Mouse (Mus musculus) forebrain, postnatal 0 days (tissue): ENCODE results near the gene Olfr571. TPM values are rescaled to one million over a fixed set of nuclear protein-coding genes. Genes with fewer than 3 reads are reported as not detected.
A peak's percentile ranks its signal among the peaks of the same experiment; 100 is the strongest.

Source experiments
- ATAC-seq: fragments of 200-750 bp; cut with Nextera tagmentation; 2 replicates; pipeline ENCODE4 v1.8.0; 2017; ENCODE audit warnings: mild to moderate bottlenecking, moderate library complexity
- DNase-seq: peaks from one replicate; pipeline ENCODE4 v3.0.0-alpha.2; 2015
- H3K27ac ChIP-seq: fragments of 300-500 bp; sonication (generic); 2 replicates; pipeline ENCODE4 v1.5.1; 2014; ENCODE audit warnings: low read depth, mild to moderate bottlenecking, antibody characterized with exemption, low read length, moderate library complexity, mixed read lengths
- H3K27me3 ChIP-seq: fragments of 300-500 bp; sonication (generic); 2 replicates; pipeline ENCODE4 v1.6.1; 2014; ENCODE audit warnings: mild to moderate bottlenecking, low read length, mixed read lengths; ENCODE audit not compliant: insufficient read depth
- H3K36me3 ChIP-seq: fragments of 300-500 bp; sonication (generic); 2 replicates; pipeline ENCODE4 v1.6.1; 2014; ENCODE audit warnings: mild to moderate bottlenecking, moderate library complexity; ENCODE audit not compliant: insufficient read depth
- H3K4me1 ChIP-seq: fragments of 300-500 bp; sonication (generic); 2 replicates; pipeline ENCODE4 v1.6.1; 2014; ENCODE audit warnings: antibody characterized with exemption; ENCODE audit not compliant: insufficient read depth
- H3K4me2 ChIP-seq: fragments of 300-500 bp; sonication (generic); 2 replicates; pipeline ENCODE4 v1.6.1; 2014; ENCODE audit warnings: low read depth, mild to moderate bottlenecking, moderate library complexity
- H3K4me3 ChIP-seq: fragments of 300-500 bp; sonication (generic); 2 replicates; pipeline ENCODE4 v1.5.1; 2014; ENCODE audit warnings: low read depth, low read length, mixed read lengths
- H3K9ac ChIP-seq: fragments of 300-500 bp; sonication (generic); 2 replicates; pipeline ENCODE4 v1.6.1; 2014; ENCODE audit warnings: mild to moderate bottlenecking
- H3K9me3 ChIP-seq: fragments of 300-500 bp; sonication (generic); 2 replicates; pipeline ENCODE4 v1.6.1; 2016; ENCODE audit warnings: low read length
- CTCF ChIP-seq: sonication (generic); IDR thresholded peaks from 2 replicates; pipeline ENCODE4 v1.5.1; 2016; ENCODE audit warnings: antibody characterized with exemption, control low read depth, low read depth
- WGBS: fragments of 180-500 bp; shearing (Covaris S2); extraction: QIAGEN DNeasy Blood & Tissue Kit; methylation state at CpG from one replicate; pipeline ENCODE4 v1.1.7; 2014; 5-methylcytosine and 5-hydroxymethylcytosine counted together
- polyA plus RNA-seq: library from polyadenylated mRNA; unstranded; fragments of >200 nt; fragmentation: Nextera tagmentation; extraction: Ambion mirVana; gene quantifications from 2 replicates; pipeline ENCODE4 v1.2.1, GENCODE M21; 2015
- total RNA-seq: library from RNA; depleted of rRNA; stranded (reverse); fragments of >200 nt; gene quantifications from 2 replicates; pipeline ENCODE4 v1.2.3, GENCODE M21; 2014

Olfr571 gene
- total and polyA plus RNA-seq, 2 experiments from 2014 or later = not detected

DNA sequence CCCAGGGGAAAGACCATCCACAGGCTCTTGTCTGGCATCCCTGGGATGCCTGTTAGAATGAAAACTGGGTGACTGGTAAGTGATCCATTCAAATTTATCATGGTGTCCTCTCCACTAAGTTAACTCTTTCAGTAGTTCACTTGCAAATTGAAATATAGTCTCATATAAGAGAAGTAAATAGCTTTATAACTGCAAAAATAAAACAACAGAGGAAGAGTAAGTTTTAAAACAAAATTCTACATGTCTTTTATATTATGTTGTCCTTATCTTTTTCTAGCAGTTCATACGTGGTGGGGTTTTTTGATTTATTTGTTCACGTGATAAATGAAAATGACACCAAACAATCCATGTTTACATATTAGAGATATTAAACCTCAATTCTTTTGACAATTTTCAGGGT lies 25.1 kb upstream of the Olfr571 start, which contains the start of gene Olfr573-ps1:
Olfr573-ps1 (minus strand) TSS at position 101 of the 400 bp plus-strand sequence.
- H3K27ac ChIP-seq = no peak within 1 kb of the TSS
- ATAC-seq (no peak), DNase-seq (no peak)
- no peak within 1 kb of the TSS for H3K9ac ChIP-seq
- TF ChIP-seq CTCF = no peak
- no peak within 1 kb of the TSS for H3K4me2 ChIP-seq
- 96% methylated on average over 2 of the region's 2 CpGs for WGBS
- no peak within 1 kb of the TSS for H3K4me3 ChIP-seq
- H3K27me3 ChIP-seq = no peaks in the 10 kb centered on the region
- H3K4me1 ChIP-seq = no peaks in the 10 kb centered on the region
- H3K36me3 ChIP-seq = no peaks in the 10 kb centered on the region
- H3K9me3 ChIP-seq = no peaks in the 10 kb centered on the region

GRCm38 (mm10) chr7:102927105-102927504 lies 9.8 kb upstream of the Olfr571 start:
- DNase-seq (no peak), ATAC-seq (no peak)
- Histone ChIP-seq H3K36me3 (no peaks in the 10 kb centered on the region), H3K27ac (no peak overlapping the region), H3K4me1 (no peaks in the 10 kb centered on the region), H3K9ac (no peak overlapping the region), H3K4me2 (no peak overlapping the region), H3K4me3 (no peak overlapping the region), H3K9me3 (no peaks in the 10 kb centered on the region), H3K27me3 (no peaks in the 10 kb centered on the region)
- TF ChIP-seq CTCF = no peak
- 70% methylated on average over 3 of the region's 3 CpGs for WGBS

DNA sequence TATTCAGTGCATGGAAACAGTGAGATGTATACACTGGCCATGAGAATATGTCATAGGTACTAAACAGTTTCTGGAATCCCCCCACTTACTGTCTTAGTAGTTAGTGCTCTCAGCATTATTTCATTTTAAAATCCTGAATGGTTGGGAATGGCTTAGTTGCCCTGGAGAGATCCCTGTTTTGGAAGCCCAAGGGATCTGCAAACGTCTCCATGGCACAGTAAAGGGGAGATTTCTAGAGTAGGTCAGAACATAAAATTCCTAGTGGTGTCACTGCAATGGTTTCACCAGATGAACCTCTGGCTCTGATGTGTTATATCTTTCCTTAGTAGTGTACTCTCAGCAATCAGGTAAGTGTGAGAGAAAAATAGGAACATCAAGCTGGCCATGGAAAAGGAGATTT lies 6.8 kb upstream of the Olfr571 start, which contains the start of gene Olfr572:
Olfr572 (plus strand) TSS at position 301 of the 400 bp plus-strand sequence.
- no peaks in the 10 kb centered on the region for H3K9me3 ChIP-seq

DNA sequence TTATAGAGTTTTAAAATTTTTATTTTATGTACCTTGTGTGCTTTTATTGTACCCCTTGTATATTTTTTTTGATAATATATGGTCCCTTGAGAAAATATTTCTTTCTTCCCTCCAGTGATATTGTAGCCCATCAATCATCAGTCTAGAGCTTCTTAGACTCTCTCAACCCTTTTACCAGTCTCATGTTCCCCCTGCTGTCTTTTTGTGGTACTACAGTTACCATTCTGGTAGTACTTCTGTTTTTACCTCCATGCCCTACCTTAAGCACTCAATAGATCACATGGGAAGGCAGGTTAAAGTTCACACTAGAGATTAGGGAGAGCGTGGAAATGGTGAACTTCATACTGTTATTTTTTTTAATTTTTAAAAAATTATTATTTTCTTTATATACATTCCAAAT lies 2.3 kb upstream of the Olfr571 start:
- ATAC-seq (peak; percentile 74; the same call in 1 of the 2 replicates), DNase-seq (peak; percentile 76)
- Histone ChIP-seq H3K4me2 (no peak overlapping the region), H3K27ac (no peak overlapping the region), H3K4me3 (no peak overlapping the region), H3K4me1 (no peaks in the 10 kb centered on the region), H3K27me3 (no peaks in the 10 kb centered on the region), H3K9me3 (no peaks in the 10 kb centered on the region), H3K36me3 (no peaks in the 10 kb centered on the region), H3K9ac (no peak overlapping the region)
- TF ChIP-seq CTCF = peak; percentile 81
- 8% methylated on average over 1 of the region's 1 CpGs for WGBS

More for the DNA sequence above, 6.8 kb upstream of the Olfr571 start, which contains the start of gene Olfr572:
- Histone ChIP-seq H3K27ac (no peak within 1 kb of the TSS), H3K36me3 (no peaks in the 10 kb centered on the region), H3K27me3 (no peaks in the 10 kb centered on the region), H3K4me2 (no peak within 1 kb of the TSS), H3K9ac (no peak within 1 kb of the TSS), H3K4me3 (no peak within 1 kb of the TSS), H3K4me1 (no peaks in the 10 kb centered on the region)
- WGBS = 61% methylated on average over 1 of the region's 1 CpGs
- DNase-seq = no peak
- ATAC-seq = no peak
- no peak for TF ChIP-seq CTCF

DNA sequence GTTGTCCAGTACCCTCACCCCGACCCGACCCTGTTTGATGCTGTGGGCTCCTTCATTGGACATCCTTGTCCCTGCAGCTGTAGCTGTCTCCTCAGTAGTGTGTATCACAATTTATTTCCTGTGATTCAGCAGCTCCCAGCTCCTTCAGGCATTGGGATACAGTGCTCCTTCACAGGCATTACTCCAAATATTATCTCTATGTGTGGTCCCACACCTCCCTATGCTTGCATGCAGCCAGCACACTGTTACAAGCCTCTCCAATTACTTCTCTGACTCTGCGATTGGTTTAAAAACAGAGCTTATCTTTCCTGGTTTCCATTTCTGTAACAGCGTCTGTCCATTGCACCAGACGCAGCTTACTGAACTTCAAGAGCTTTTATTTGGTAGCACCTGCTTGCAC lies 931 bp downstream of the Olfr571 start:
- Histone ChIP-seq H3K36me3 (no peaks in the 10 kb centered on the region), H3K4me1 (no peaks in the 10 kb centered on the region), H3K27ac (no peak overlapping the region), H3K4me2 (no peak overlapping the region), H3K4me3 (no peak overlapping the region), H3K9ac (no peak overlapping the region), H3K9me3 (no peaks in the 10 kb centered on the region), H3K27me3 (no peaks in the 10 kb centered on the region)
- ATAC-seq = peak; percentile 25; the same call in 1 of the 2 replicates
- 80% methylated on average over 5 of the region's 5 CpGs for WGBS
- no peak for TF ChIP-seq CTCF
- no peak for DNase-seq

DNA sequence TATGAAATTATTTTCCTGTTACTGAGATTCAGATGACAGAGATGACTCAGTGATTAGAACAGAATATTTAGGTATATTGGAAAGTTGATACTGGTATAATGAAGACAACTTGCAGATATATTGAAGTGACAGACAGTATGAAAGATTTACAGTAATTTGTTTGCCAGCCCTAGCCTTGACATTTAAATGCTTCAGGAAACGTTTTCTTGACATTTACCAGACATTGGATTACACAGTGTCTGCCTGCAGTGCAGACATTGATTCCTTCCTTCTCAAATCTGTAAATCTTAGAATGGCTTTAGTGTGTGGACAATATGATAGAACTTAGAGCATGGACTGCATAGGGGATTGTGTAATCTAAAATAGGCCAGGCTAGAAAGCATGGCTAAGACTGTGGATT lies 2.1 kb downstream of the Olfr571 start:
- Histone ChIP-seq H3K4me2 (no peak overlapping the region), H3K4me1 (no peaks in the 10 kb centered on the region), H3K27ac (no peak overlapping the region), H3K4me3 (no peak overlapping the region), H3K36me3 (no peaks in the 10 kb centered on the region), H3K9me3 (no peaks in the 10 kb centered on the region), H3K27me3 (no peaks in the 10 kb centered on the region), H3K9ac (no peak overlapping the region)
- peak; percentile 48; the same call in 1 of the 2 replicates for ATAC-seq
- WGBS = 34% methylated on average over 1 of the region's 1 CpGs
- no peak for TF ChIP-seq CTCF
- DNase-seq = no peak

- Histone ChIP-seq H3K9ac (no peak within 1 kb of the TSS), H3K27ac (no peak within 1 kb of the TSS), H3K4me2 (no peak within 1 kb of the TSS), H3K27me3 (no peaks in the 10 kb centered on the region), H3K4me1 (no peaks in the 10 kb centered on the region), H3K36me3 (no peaks in the 10 kb centered on the region), H3K4me3 (no peak within 1 kb of the TSS), H3K9me3 (no peaks in the 10 kb centered on the region)
- no peak for DNase-seq
- no peak for ATAC-seq
- WGBS = 75% methylated on average over 3 of the region's 3 CpGs
- TF ChIP-seq CTCF = no peak
These were observed 26.6 kb downstream of the Olfr571 start, which contains the start of gene Olfr569 for GRCm38 (mm10) chr7:102890782-102891181. TSS of gene Olfr569 (minus strand) at chr7:102890882.

- H3K9me3 ChIP-seq = no peaks in the 10 kb centered on the region
- DNase-seq (no peak), ATAC-seq (no peak)
- no peak within 1 kb of the TSS for H3K9ac ChIP-seq
- no peak within 1 kb of the TSS for H3K27ac ChIP-seq
- no peaks in the 10 kb centered on the region for H3K36me3 ChIP-seq
- no peak within 1 kb of the TSS for H3K4me2 ChIP-seq
- TF ChIP-seq CTCF = no peak
- H3K4me1 ChIP-seq = no peaks in the 10 kb centered on the region
- H3K27me3 ChIP-seq = no peaks in the 10 kb centered on the region
- H3K4me3 ChIP-seq = no peak within 1 kb of the TSS
These were observed 40.5 kb downstream of the Olfr571 start, which contains the start of gene Olfr568 for GRCm38 (mm10) chr7:102876822-102877221. TSS of gene Olfr568 (plus strand) at chr7:102877122.
